Mouse (Mus musculus): ENCODE measurements around the gene Cdh5. TPM values are rescaled to one million over a fixed set of nuclear protein-coding genes. Genes with fewer than 3 reads are reported as not detected.

Gene Cdh5
- total RNA-seq, 2 experiments from 2014 or later = 0.37 to 1.1 TPM

- ATAC-seq (ENCODE audit: poor library complexity, severe bottlenecking) = no peak
Measured at GRCm38 (mm10) chr8:104186827-104187226, 85.4 kb downstream of the Cdh5 start.

GRCm38 (mm10) chr8:104187622-104188021 is 86.2 kb downstream of the Cdh5 start:
- ATAC-seq (ENCODE audit: poor library complexity, severe bottlenecking) = no peak

- no peak for ATAC-seq (ENCODE audit: poor library complexity, severe bottlenecking)
Measured at GRCm38 (mm10) chr8:104188459-104188858, 87.0 kb downstream of the Cdh5 start.

GRCm38 (mm10) chr8:104190777-104191468 is 89.5 kb downstream of the Cdh5 start:
- no peak for ATAC-seq (ENCODE audit: poor library complexity, severe bottlenecking)

- no peak for ATAC-seq (ENCODE audit: poor library complexity, severe bottlenecking)
Measured at GRCm38 (mm10) chr8:104191496-104191895, 90.1 kb downstream of the Cdh5 start.

Other genes starting within 250 kb of the Cdh5 start
- 0.16 TPM in 1 of 2 replicates, not detected in the other for gene Bean1, start 68.8 kb downstream of the Cdh5 start, total RNA-seq (2015)
- gene Bean1, start 68.8 kb downstream of the Cdh5 start, total RNA-seq (2017) = 0.11 TPM in 1 of 2 replicates, not detected in the other
- 27.6 and 30.0 TPM in 2 replicates for gene Tk2, start 146.9 kb downstream of the Cdh5 start, total RNA-seq (2015)
- 17.4 and 28.5 TPM in 2 replicates for gene Tk2, start 146.9 kb downstream of the Cdh5 start, total RNA-seq (2017)
- gene Cklf, start 149.2 kb downstream of the Cdh5 start, total RNA-seq (2015) = 120 and 138 TPM in 2 replicates
- gene Cklf, start 149.2 kb downstream of the Cdh5 start, total RNA-seq (2017) = 35.9 and 46.7 TPM in 2 replicates
- gene Cmtm2a, start 191.6 kb downstream of the Cdh5 start, total RNA-seq (2015) = not detected in 2 replicates
- gene Cmtm2a, start 191.6 kb downstream of the Cdh5 start, total RNA-seq (2017) = not detected in 2 replicates
- gene Gm45711, start 208.5 kb downstream of the Cdh5 start, total RNA-seq (2015) = not detected in 2 replicates
- gene Gm45711, start 208.5 kb downstream of the Cdh5 start, total RNA-seq (2017) = not detected in 2 replicates
- not detected in 2 replicates for gene Cmtm1, start 208.5 kb downstream of the Cdh5 start, total RNA-seq (2015)
- not detected in 2 replicates for gene Cmtm1, start 208.5 kb downstream of the Cdh5 start, total RNA-seq (2017)
- gene Gm11020, start 219.9 kb downstream of the Cdh5 start, total RNA-seq (2015) = not detected in 2 replicates
- gene Gm11020, start 219.9 kb downstream of the Cdh5 start, total RNA-seq (2017) = not detected in 2 replicates
- gene Cmtm2b, start 220.6 kb downstream of the Cdh5 start, total RNA-seq (2015) = not detected in 2 replicates
- gene Cmtm2b, start 220.6 kb downstream of the Cdh5 start, total RNA-seq (2017) = not detected in 2 replicates
- 84.1 and 85.6 TPM in 2 replicates for gene Cmtm3, start 237.8 kb downstream of the Cdh5 start, total RNA-seq (2015)
- 48.5 and 50.4 TPM in 2 replicates for gene Cmtm3, start 237.8 kb downstream of the Cdh5 start, total RNA-seq (2017)